Mouse (Mus musculus) retina, postnatal 1 day (tissue): ENCODE results near the gene Kcnj1.
A peak's percentile ranks its signal among the peaks of the same experiment; 100 is the strongest.

Experiments used
- DNase-seq: peaks from one replicate; pipeline ENCODE4 v3.0.0-alpha.2; 2012

The Kcnj1 gene

DNA sequence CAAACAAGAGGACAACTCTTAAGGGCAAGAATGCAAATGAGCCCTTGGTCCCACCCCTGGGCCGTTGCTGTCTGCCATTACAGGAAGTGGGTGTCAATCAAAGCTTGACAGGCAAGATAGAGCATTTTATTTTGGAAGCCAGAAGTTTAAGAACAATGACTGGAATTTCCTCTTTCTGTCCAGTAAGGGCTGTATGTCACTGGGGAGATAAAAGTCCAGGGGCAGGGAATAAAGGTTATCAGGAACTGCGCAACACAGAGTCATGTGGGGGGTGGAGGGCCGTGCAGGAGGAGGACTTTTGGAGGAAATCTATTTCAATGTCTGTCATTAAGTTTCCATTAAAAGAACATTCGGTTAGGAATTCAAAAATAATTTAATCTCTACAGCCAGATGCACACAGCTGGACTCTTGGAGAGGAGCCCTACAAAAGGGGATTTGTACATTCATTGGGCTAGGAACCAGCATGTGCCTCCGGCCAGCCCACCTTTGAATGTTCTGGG is 28.4 kb downstream of the Kcnj1 start:
- no peak for DNase-seq

DNA sequence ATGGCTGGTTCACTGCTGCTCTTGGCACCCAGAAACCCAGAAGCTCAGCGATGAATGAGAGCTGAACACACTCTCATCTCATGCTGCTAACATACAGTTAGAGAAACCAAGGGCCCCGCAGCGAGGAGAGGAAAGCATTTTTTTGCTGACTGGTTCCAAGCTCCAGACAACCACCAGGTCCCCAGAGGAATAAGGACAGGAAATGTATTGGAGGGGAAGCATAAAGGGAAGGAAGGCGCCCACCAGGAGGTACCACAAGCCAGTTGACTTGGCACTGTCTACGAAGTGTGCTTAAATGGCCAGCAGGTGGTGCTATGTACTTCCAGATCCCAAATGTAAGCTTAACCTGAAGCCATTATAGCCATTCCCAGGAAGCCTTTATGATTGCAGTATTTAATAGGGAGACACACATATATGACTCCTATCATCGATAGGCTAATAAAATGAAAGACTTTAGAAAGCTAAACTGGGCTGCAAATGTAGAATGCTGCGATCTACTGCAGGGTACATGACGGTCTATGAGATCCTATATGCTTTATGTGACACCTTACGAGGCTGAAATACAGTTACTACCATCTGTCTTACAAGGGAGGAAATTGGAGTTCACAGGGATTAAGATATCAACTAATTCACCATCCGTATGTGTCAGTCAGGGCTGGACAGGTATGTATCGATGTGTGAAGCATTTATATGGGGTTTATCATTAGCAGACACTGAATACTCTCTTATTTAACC is 33.1 kb downstream of the Kcnj1 start:
- DNase-seq = peak; percentile 83

DNA sequence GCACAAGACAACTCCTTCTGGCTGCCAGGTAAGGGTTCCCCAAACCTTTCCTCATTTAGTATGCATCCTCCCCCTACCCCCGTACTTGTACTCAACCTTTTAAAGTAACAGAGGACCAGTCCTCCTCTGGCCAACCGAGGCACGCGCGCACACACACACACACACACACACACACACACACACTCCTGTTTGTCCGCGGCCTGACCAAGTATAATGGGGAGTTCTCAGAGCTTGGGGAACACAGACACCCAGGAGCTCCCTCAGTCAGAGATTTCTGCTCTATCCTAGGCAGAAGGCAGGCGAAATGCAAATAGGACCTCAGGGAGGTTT is 36.4 kb downstream of the Kcnj1 start:
- no peak for DNase-seq

DNA sequence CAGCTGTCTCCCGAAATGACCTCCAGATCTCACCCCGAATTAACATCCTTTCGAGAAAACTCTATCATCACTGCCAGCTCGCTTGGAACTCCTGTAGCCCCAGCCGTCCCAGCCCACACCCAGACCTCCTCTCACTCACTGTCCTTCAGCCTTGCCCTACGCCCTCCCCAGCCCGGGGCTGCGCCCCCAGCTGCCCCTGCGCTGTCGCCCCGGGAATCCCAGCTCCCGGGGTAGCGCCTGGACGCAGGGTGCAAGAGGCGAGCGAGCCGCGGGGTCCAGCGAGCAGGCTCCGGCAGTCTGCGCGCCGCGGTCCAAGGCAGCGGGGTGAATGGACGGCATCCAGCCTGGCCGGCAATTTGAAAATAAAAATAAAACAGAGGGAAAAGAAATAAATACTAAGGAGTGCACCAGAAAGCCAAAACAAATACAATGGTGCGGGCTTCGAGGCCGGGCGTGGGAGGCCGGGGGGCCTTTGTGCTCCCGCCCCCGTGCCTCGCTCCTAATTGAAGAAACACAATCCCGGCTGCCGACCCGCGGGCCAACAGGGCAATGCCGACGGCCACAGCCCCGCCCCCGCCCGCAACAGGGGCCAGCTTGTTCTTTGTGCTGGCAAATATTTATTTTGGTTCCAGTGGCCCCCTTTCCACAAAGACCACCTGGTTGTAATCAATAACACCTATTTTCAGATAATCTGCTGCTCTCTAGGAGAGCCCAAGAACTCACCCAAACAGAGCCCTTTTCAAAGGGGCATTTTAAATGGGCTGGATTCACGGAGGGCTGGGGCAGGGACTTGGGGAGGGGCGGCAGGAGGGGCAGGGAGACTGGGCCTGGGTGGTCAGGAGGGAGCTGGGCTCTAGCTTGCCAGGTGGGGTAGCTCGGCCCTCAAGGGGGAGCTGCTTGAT is 37.0 kb downstream of the Kcnj1 start:
- DNase-seq = peak; percentile 68

DNA sequence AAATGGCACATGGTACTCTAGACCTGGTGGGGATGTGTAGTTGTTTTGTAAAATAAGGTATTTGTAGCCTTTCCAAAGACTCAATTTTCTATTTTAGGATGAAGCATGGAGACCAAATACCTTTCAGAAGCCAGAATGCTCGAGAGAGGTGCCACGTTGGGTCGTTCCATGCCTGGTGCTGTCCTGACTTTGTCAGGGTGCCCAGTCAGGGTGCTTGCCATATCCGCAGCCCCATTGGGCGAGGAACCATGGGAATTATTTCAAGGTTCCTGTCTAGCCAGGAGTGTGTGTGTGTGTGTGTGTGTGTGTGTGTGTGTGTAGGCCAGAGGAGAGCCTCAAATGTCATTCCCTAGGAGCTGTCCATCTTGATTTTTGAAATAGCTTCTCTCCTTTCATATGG is 38.4 kb downstream of the Kcnj1 start:
- no peak for DNase-seq

DNA sequence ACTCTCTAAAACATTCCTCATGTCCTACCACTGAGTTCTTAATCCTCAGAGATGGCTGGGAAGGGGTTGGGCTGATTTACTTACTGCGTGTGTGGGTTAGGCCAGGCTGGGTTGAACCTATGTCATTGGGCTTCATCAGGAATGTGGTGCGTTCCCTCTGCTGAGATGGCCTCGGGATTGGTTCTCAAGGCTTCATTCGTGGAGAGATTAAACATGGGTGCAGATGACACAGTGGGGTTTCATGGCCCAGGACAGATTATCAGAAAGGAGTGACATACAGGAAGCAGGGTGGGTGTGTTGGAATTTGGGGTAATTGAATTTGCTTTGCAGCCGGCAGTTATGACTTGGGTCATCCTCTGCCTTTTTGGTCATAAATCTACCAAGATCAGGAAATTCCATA is 39.2 kb downstream of the Kcnj1 start:
- no peak for DNase-seq

DNA sequence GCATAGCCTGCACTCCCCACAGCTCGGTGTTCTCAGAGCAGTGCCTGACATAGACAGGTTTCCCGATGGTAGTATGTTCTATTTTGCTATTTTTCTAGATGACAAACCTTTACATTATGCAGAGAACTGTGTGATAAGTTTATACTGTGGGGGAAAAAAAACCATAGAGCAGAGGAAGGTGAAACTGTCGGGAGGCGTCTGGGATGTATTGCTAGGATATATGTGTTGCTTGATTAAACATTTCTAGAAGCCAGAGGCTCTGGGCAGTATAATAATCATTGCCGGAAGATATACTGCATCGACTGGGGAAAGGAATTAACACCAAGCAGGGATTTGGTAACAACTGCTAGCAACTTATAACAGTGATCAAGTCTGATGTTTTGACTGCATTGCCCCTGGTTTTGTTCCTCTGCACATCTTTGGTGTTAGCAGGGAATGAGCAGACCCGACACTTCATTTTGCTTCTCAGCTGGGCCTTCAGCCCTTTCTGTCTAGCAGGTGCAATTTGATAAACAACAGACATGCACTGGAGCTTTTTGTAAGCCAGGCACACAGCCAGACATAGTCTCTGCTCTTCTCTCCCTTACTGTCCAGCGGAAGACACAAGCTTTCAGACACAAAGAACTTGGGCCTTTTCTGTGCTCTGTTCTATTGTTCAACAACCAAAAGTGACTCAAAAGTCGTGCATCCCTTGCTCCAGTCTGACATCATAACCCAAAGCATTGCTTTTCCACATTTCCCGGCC is 40.7 kb downstream of the Kcnj1 start:
- DNase-seq = no peak

DNA sequence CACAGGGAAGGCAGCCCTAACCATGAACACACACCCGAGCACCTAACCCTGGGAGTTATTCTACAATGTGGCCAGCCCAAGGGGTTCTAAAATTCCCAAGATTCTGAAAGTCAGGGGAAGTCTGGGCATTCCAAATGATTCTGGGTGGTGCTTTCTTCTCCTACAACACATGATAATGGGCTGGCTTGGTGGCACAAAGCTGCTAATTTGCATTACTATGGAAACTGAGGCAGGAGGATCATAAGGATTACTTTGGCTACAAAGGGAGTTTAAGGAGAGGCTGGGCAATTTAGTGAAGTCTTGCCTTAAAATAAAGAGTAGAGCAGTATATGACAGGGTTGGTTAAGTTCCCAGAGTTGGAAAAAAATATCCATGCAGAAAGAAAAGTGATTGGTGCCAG is 42.7 kb downstream of the Kcnj1 start:
- DNase-seq = no peak

DNA sequence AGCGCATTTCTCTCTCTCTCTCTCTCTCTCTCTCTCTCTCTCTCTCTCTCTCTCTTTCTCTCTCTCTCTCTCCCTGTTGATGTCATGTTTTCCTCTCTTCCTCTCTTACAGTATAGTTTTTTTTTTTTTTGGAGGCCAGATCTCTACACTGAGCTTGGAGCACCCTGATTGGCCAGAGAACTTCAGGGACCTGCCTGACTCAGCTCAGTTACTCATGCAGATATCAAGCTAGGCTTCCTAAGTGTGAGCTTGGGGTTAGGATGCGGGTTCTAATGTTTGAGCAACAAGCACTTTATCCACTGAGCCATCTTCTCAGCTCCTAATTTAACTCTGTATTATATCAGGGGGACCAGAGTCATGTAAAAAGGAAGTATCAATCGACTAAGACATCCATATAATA is 43.7 kb downstream of the Kcnj1 start:
- no peak for DNase-seq

DNA sequence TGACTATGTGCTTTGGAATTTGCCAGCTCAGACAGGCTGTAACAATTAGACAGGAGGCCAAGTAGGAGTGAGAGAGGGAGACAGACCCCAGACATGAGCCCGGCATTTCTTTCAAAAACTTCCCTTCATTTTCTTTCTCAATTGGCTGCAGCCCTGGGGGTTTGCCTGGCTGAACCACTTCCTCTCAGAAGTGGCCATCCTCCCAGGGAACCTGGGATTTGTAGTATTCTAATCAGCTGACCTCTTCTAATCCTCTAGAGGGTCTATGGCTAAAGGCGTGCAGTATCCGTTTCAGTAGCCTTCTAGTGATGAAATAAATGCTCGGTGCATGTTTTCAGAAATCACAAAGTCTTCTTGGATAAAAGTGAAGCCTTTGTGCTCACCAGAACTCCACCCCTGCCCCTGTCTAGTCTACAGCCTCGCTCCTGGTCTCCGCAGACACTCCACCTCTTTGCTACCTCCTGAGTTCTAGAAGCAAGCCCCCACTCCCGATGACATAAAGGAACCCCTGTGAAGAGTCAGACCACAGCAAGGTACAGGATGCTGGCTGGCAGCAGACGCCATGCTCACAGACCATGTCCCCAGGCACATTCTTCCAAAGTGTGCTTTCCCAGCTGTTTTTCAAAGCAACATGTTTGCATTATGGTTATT is 45.3 kb downstream of the Kcnj1 start:
- peak; percentile 22 for DNase-seq

DNA sequence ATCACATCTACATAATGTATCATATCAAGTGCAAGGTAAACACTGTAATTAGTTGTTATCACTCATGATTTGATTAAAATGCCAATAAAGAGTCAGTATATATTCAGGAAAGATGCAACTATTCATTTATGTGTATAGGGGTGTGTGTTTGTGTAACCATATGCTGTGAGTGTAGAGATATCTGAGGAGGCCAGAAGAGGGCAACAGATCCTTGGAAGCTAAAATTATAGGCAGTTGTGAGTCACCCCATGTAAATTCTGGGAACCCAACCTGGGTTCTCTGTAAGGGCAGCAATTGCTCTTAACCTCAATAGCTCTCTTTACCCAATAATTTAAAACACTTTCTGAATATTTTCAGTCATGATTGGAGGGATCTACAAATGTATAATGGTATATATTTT is 48.4 kb downstream of the Kcnj1 start:
- DNase-seq = no peak

DNA sequence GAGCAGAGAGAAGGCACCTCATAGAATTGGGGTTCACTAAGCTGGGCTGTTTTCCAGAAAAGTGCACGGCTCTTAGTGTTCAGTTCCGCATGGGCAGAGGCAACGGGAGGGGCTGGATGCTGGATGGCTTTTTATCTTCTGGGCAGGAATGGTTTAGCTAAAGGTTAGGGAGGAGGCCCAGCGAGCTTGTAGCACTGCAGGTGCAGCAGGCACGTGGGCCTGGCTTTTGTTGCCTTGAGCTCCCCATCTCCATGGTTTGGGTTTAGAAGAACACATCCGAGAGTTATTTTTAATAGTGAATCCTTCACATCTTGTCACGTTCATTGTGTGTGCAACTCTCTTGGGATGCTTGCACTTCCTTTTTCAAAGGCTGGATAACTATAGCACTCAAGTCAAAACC is 53.0 kb downstream of the Kcnj1 start:
- no peak for DNase-seq

DNA sequence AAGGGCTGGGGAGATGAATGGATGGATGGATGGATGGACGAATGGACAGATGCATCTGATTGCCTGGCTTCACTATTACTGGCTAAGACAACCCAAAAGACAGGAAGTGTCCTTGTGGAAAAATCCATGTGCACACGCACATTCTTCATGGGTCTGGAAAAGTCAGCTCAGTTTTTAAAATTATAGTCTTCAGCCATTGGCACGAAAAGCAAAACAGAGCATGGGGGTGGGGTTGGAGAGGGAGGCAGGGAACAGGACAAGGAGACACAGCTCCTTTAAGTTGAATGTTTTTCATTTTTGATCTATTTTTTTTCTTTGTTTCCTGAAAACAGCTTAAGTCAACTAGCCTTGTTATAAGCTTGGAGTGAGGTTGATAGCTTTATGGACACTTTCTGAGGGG is 58.8 kb downstream of the Kcnj1 start:
- DNase-seq = no peak

DNA sequence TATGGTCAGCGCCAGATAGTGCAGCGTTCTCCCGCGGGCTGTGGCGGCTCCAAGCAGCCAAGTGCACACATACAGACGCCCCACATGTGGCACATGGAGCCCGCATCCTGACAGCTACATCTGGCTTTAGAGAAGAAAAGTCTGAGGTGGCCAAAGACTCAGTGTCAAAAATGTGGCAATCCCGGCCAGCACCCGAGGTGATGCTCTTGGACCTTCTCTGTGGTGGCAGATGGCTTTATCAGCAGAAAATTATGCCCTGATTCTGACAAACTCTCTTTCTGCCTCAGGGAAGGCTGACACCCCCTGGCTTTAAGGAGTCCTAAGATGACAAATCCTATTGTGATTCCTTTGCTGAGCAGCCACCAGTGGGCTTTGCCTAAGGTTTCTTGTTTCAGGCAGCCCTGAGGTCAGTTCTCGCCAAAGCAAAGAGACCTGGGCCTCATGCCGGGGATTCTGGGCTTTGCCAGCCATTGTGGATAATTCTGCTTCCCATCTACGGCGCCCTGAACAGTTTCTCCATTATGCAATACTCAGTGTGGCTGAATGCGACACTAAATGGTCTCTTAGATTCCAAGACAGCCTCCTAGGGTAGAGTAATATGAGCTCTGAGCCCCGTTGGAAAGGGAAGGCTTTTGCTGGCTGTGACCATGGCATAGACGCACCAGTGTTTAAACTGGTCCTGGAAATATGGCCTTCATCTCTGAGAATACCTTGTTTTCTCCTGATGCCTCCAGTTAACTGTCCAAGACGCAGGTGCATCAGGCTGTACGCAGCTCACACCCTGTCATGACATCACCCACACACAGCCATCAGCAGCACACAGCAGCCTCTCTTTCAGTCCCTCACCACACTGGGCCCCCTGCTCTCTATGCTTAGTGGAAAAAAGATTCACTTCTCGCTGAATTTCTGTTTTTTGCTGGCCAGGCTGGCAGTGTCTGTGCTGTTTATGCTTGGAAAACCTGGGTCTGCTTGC is 62.2 kb downstream of the Kcnj1 start:
- DNase-seq = peak; percentile 15

DNA sequence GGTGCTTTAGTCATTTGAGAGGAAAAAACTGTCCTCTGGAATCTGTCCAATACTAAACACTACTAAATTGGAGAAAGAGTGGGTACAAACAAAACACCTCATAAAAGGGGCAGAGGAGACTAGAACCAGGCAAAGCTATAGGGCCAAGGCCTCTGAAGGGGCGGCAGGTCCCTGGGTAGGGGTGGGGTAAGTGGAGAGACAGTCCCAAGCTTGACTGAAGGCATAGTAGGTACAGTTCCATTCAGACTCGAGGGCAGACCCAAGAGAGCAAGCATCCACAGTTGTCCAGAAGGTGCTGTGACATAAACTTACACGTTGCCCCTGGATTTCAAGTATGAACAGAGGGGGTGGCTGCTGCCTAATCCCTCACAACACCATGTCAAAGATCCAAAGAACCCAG is 70.8 kb downstream of the Kcnj1 start:
- no peak for DNase-seq

DNA sequence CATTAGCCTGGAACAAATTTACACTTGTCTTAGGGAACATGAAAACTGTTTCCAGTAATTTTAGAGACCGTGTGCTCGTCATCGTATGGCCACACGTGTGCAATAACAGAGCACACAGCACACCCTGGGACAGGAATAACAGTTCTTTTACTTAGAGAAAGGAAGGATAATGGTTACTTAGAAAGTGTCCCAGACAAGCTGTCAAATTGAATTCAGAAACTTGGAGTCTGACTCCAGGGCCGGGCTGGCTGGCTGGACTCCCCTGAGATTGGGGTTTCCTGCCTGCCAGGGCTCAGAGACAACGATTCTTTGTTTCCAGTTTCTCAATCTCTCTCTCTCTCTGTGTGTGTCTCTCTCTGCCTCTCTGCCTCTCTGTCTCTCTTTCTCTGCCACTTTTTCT is 71.5 kb downstream of the Kcnj1 start:
- peak; percentile 19 for DNase-seq

DNA sequence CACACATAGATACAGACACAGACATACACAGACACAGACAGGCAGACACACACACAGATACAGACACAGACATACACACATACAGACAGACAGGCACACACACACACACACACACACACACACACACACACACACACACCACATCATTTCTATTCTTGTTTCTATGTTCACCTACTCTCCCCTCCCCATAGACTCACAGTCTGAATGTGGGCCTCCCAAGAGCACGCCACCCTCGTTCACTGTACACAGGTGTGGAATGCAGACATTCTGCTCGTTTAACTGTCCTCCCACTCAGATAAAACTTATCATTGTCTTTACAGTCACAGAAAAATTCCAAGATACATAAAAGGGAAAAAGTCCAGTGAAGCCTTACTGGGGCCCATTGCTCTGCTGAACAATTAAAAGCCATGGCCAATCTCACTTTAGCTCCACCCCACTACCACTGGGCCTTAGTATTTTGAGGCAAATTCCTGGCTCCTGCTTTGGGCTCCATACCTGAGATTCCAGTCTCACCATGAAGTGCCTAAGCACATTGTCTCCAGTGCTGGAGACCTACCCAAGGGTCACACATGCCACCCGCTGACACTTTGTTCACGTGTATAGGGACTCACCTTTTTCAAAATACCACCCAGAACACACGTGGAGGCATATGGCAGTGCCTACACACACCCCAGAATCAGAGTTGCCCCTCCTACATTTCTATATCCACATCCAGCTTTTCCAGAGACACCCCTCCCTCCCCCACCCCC is 72.3 kb downstream of the Kcnj1 start:
- no peak for DNase-seq

DNA sequence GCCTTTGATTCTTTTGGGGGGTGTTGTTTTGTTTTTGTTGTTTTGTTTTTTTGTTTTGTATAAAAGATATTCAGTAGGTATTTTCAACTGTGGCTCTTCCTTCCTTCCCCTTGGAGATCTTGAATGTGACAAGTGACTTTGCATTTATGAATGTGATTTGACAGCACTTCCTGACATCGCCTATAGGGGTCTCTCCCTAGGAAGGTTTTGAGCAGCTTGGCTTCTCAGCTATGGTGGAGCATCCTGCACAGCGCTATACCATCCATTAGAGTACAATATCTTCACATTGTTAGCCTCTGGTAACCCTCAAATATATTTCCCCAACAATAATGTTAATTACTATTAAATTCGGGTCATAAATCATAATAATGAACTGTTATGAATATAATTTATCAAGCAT is 73.5 kb downstream of the Kcnj1 start:
- peak; percentile 30 for DNase-seq

DNA sequence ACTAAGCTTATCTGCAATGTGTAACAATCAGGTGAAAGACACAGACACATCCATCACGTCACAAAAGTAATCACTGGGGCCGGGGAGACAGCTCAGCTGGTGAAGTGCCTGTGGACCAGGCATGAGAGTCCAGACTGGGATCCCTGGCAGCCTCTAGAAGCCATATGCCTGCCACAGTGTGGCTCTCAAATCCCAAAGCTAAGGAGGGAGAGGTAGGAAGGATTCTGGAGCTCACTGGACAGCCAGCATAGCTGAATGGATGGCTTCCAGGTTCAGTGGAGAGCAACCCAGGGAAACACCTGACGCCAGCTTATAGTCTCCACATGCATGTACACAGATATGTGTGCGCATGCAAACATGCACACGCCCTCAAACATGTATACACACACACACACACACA is 76.5 kb downstream of the Kcnj1 start:
- DNase-seq = no peak
